Comparison of ENCODE assay signal across 18 mouse cellular contexts in the genomic region with DNA sequence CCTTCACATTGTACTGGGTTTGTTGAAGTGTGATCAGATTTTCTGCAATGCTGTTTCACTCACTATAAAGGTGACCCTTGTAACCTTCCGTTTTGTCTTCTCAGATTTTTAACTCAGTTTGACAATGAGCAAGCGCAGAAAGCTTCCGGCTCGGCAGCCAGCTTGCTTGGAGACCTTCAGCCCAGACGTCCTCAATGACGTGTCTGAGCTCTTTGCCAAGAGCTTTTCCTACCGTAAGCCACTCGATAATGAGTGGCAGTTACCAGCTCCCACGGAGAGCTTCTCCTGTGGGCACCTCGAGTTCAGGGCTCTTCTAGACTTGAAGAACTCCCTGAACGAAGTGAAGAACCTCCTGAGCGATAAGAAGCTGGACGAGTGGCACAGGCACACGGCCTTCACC. TPM values are rescaled to one million over a fixed set of nuclear protein-coding genes. Genes with fewer than 3 reads are reported as not detected.
A peak's percentile ranks its signal among the peaks of the same experiment; 100 is the strongest.
DNase-seq lines count a peak whose midpoint lies in the region.
"Had no signal": no experiment of that assay in that cellular context is flagged by ENCODE, and none has a peak within 500 bp of the region (broad histone marks: within the 10 kb centered on the region; RNA-seq: fewer than 3 reads in every experiment).

No protein-coding gene starts in this region.

- DNase-seq in adrenal gland, adult (ENCODE audit: inconsistent age in 2 of 2, low spot score in 1 of 2) = peak; percentile 29 to 70
- DNase-seq in adrenal gland, postnatal 4 days (ENCODE audit: low spot score in 2 of 2) = no peak
- DNase-seq in heart, adult 11 months = peak; percentile 66
- no peak for DNase-seq in heart, postnatal 10 days
- DNase-seq in lung, postnatal 36 days = peak; percentile 30
- DNase-seq in lung, postnatal 14 days = no peak
- peak; percentile 43 to 55 for DNase-seq in adrenal gland, postnatal 36 days
- no peak for DNase-seq in embryo, embryonic 11 days
- DNase-seq: cerebellum, adult 11-12 months; cerebellum, adult 8-10 months; cerebellum, postnatal 10 days; cerebellum, postnatal 36 days; gastrocnemius, adult 2 months; gastrocnemius, postnatal 14 days; heart, adult 18-20 months; heart, postnatal 14 days; heart, postnatal 4 days; kidney, adult 18-20 months had no signal

- intact Hi-C loops in heart, postnatal 10 days (cut with DNase I) = no loop called here

RNA-seq across cellular contexts. Expression of gene Cmtr2, which starts 5.5 kb away (rescaled TPM):
- total RNA-seq in adrenal gland, postnatal 4 days (2021) = 1 to 10 TPM; 8.6 to 8.8 TPM
- 1 to 10 TPM; 3.4 to 3.9 TPM for total RNA-seq in heart, postnatal 10 days (2021)
- total RNA-seq in adrenal gland, postnatal 36 days (2021) = 10 to 100 TPM in 1 of 2 experiments, 1 to 10 TPM in 1; 9.8 to 11.6 TPM

RNA-seq across cellular contexts. Expression of gene Hydin, which starts 45.8 kb away (rescaled TPM):
- total RNA-seq in adrenal gland, postnatal 4 days (2021) = under 1 TPM; 0.08 to 0.20 TPM
- under 1 TPM; 0.10 to 0.22 TPM for total RNA-seq in heart, postnatal 10 days (2021)
- total RNA-seq in adrenal gland, postnatal 36 days (2021) = under 1 TPM; 0.07 to 0.36 TPM

RNA-seq across cellular contexts. Expression of gene Calb2, which starts 52.9 kb away (rescaled TPM):
- 1 to 10 TPM in 1 of 2 experiments, not detected in 1; 1.4 TPM for total RNA-seq in adrenal gland, postnatal 4 days (2021)
- under 1 TPM in 1 of 2 experiments, not detected in 1; 0.17 TPM for total RNA-seq in heart, postnatal 10 days (2021)
- total RNA-seq in adrenal gland, postnatal 36 days (2021) = 1 to 10 TPM in 1 of 2 experiments, under 1 TPM in 1; 0.26 to 2.2 TPM
- total RNA-seq: gastrocnemius, adult 2 months; heart, adult 18-20 months; heart, postnatal 14 days had no signal

Comparison
In these comparisons a context has a peak if more than half of its experiments do, and no peak if none do; other contexts are left out.
1. DNase-seq: peak in adrenal gland, adult (2 of 2), heart, adult 11 months (single experiment), lung, postnatal 36 days (single experiment) and adrenal gland, postnatal 36 days (2 of 2); none in adrenal gland, postnatal 4 days (0 of 2), heart, postnatal 10 days (0 of 2), lung, postnatal 14 days (single experiment) and embryo, embryonic 11 days (single experiment).